Mouse (Mus musculus): ENCODE measurements around the gene Tchp.

The Tchp gene

GRCm38 (mm10) chr5:114707265-114708068 is at the start of gene Tchp:
Gene Tchp (plus strand): TSS chr5:114707760.
- DNase-seq (ENCODE audit: extremely low read depth, low read depth), result peak; percentile 80

GRCm38 (mm10) chr5:114658255-114658654 is 49.3 kb upstream of the Tchp start, which contains the start of gene Trpv4:
Gene Trpv4 (minus strand): TSS chr5:114658421.
- no peak for DNase-seq (ENCODE audit: extremely low read depth, low read depth)

GRCm38 (mm10) chr5:114661029-114661428 is 46.5 kb upstream of the Tchp start:
- DNase-seq (ENCODE audit: extremely low read depth, low read depth), result peak; percentile 47

GRCm38 (mm10) chr5:114664139-114664538 is 43.4 kb upstream of the Tchp start:
- no peak for DNase-seq (ENCODE audit: extremely low read depth, low read depth)

- no peak for DNase-seq (ENCODE audit: extremely low read depth, low read depth)
These were observed 42.8 kb upstream of the Tchp start for GRCm38 (mm10) chr5:114664750-114665149.

- DNase-seq (ENCODE audit: extremely low read depth, low read depth), result no peak
These were observed 40.9 kb upstream of the Tchp start for GRCm38 (mm10) chr5:114666659-114667058.

- DNase-seq (ENCODE audit: extremely low read depth, low read depth), result peak; percentile 89
These were observed 40.2 kb upstream of the Tchp start for GRCm38 (mm10) chr5:114667228-114667856.

GRCm38 (mm10) chr5:114669014-114669413 is 38.5 kb upstream of the Tchp start:
- no peak for DNase-seq (ENCODE audit: extremely low read depth, low read depth)

- DNase-seq (ENCODE audit: extremely low read depth, low read depth), result no peak
These were observed 34.4 kb upstream of the Tchp start for GRCm38 (mm10) chr5:114673114-114673513.

- DNase-seq (ENCODE audit: extremely low read depth, low read depth), result no peak
These were observed 33.0 kb upstream of the Tchp start for GRCm38 (mm10) chr5:114674594-114674993.

- no peak for DNase-seq (ENCODE audit: extremely low read depth, low read depth)
These were observed 27.5 kb upstream of the Tchp start for GRCm38 (mm10) chr5:114679841-114680591.

GRCm38 (mm10) chr5:114680676-114681285 is 26.8 kb upstream of the Tchp start:
- no peak for DNase-seq (ENCODE audit: extremely low read depth, low read depth)

GRCm38 (mm10) chr5:114681717-114682116 is 25.8 kb upstream of the Tchp start:
- no peak for DNase-seq (ENCODE audit: extremely low read depth, low read depth)

- DNase-seq (ENCODE audit: extremely low read depth, low read depth), result no peak
These were observed 21.6 kb upstream of the Tchp start for GRCm38 (mm10) chr5:114685986-114686385.

- no peak for DNase-seq (ENCODE audit: extremely low read depth, low read depth)
These were observed 20.8 kb upstream of the Tchp start for GRCm38 (mm10) chr5:114686726-114687210.

- DNase-seq (ENCODE audit: extremely low read depth, low read depth), result no peak
These were observed 19.7 kb upstream of the Tchp start for GRCm38 (mm10) chr5:114687901-114688300.

- no peak for DNase-seq (ENCODE audit: extremely low read depth, low read depth)
These were observed 18.9 kb upstream of the Tchp start for GRCm38 (mm10) chr5:114688703-114689102.

- DNase-seq (ENCODE audit: extremely low read depth, low read depth), result no peak
These were observed 17.7 kb upstream of the Tchp start for GRCm38 (mm10) chr5:114689700-114690366.

- DNase-seq (ENCODE audit: extremely low read depth, low read depth), result no peak
These were observed 16.7 kb upstream of the Tchp start, which contains the start of gene Gltp for GRCm38 (mm10) chr5:114690633-114691567. Gene Gltp (minus strand): TSS chr5:114690984.

- DNase-seq (ENCODE audit: extremely low read depth, low read depth), result no peak
These were observed 11.8 kb upstream of the Tchp start for GRCm38 (mm10) chr5:114695775-114696174.

Data from MEL-GATA-1-ER (cell line).